Mouse (Mus musculus) hematopoietic multipotent progenitor cell, adult 10-12 weeks (in vitro differentiated cells): ENCODE data around the gene Prrc2c. TPM values are rescaled to one million over a fixed set of nuclear protein-coding genes. Genes with fewer than 3 reads are reported as not detected.

Source experiments
- polyA plus RNA-seq: library from polyadenylated mRNA; stranded (reverse); fragments of >175 nt; gene quantifications from 2 replicates; pipeline ENCODE4 v1.2.3, GENCODE M21; 2012; ENCODE audit warnings: low replicate concordance

Gene Prrc2c
- polyA plus RNA-seq, result 43.4 and 94.0 TPM in 2 replicates

GRCm38 (mm10) chr1:162740401-162740835 is at the start of gene Prrc2c:
TSS of gene Prrc2c (minus strand) at chr1:162740556.

DNA sequence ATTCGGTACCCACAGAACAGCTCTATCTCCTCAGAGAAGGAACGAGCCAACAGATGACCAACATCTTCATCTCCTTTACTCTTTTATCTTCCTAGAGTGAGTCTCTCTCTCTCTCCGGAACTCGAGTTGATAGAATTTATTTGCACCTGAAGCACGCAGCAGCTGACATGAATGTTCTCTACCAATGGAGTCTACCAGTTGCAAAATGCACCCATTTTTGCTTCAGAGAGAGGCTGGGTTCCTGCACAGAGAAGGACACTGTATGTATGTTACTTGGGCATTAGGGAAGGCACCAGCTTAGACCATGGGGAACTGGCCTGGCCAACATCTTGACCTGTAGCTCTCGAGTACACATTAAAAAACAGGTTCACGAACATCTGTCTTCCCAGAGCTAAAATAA is 82.2 kb downstream of the Prrc2c start, which contains the start of gene Myocos:
Gene Myocos (minus strand): TSS at position 101 of the 400 bp plus-strand sequence.

DNA sequence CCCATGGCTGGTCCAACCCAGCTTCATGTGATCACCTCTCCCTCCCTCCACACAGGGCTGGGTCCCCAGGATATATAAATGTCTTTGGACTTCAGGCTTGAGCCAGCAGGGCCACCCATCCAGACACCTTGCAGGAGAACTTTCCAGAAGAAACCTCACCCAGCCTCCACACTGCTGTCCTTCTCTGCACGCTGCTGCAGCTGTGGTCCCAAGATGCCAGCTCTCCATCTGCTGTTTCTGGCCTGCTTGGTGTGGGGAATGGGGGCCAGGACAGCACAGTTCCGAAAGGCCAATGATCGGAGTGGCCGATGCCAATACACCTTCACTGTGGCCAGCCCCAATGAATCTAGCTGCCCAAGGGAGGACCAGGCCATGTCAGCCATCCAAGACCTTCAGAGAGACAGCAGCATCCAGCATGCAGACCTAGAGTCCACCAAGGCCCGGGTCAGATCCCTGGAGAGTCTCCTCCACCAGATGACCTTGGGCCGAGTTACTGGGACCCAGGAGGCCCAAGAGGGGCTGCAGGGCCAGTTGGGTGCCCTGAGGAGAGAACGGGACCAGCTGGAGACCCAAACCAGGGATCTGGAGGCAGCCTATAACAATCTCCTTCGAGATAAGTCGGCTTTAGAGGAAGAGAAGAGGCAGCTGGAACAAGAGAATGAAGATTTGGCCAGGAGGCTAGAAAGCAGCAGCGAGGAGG is 101.2 kb downstream of the Prrc2c start, which contains the start of gene Myoc:
Gene Myoc (plus strand): TSS at position 105 of the 700 bp plus-strand sequence.

Other genes starting within 250 kb of the Prrc2c start
- gene Mettl13, start 192.0 kb downstream of the Prrc2c start, polyA plus RNA-seq, result 3.6 and 5.9 TPM in 2 replicates
- gene Vamp4, start 170.0 kb downstream of the Prrc2c start, polyA plus RNA-seq, result 25.3 and 29.2 TPM in 2 replicates
- 0.12 TPM in 1 of 2 replicates, not detected in the other for gene Myoc, start 101.4 kb downstream of the Prrc2c start, polyA plus RNA-seq
- not detected in 2 replicates for gene Myocos, start 82.3 kb downstream of the Prrc2c start, polyA plus RNA-seq
- not detected in 2 replicates for gene Fmo4, start 73.4 kb upstream of the Prrc2c start, polyA plus RNA-seq
- not detected in 2 replicates for gene Fmo1, start 126.1 kb upstream of the Prrc2c start, polyA plus RNA-seq
- gene Fmo2, start 158.2 kb upstream of the Prrc2c start, polyA plus RNA-seq, result not detected in 2 replicates
- not detected in 2 replicates for gene Fmo6, start 197.0 kb upstream of the Prrc2c start, polyA plus RNA-seq
- not detected in 2 replicates for gene Fmo3, start 244.0 kb upstream of the Prrc2c start, polyA plus RNA-seq